Mouse (Mus musculus) embryo, embryonic 11 days (tissue): ENCODE results near the gene Rbm25.
A peak's percentile ranks its signal among the peaks of the same experiment; 100 is the strongest.

ENCODE experiments used
- DNase-seq: peaks from one replicate; pipeline ENCODE4 v3.0.0-alpha.2; 2015

The Rbm25 gene

DNA sequence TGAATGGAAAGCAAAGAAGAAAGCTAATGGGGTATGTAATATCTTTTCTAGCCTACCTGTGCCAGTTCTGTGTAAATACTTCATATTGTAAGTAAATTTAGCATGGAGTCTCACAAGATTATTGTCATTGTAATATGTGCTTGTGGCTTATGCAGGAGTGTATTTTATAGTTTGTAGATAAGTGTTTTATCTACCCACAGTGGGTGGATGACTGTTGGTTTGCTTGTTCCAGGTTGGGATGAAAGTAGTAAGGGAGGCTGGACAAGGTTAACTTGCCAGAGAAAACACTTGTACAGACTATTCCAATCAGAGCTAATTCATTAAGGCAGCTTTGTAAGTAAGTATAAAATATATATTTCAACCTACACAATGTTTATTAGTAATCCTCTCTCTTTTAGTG is 20.4 kb downstream of the Rbm25 start:
- DNase-seq, result no peak

GRCm38 (mm10) chr12:83685466-83685865 is 54.4 kb downstream of the Rbm25 start:
- DNase-seq, result no peak

GRCm38 (mm10) chr12:83686575-83687350 is 55.7 kb downstream of the Rbm25 start:
- no peak for DNase-seq

DNA sequence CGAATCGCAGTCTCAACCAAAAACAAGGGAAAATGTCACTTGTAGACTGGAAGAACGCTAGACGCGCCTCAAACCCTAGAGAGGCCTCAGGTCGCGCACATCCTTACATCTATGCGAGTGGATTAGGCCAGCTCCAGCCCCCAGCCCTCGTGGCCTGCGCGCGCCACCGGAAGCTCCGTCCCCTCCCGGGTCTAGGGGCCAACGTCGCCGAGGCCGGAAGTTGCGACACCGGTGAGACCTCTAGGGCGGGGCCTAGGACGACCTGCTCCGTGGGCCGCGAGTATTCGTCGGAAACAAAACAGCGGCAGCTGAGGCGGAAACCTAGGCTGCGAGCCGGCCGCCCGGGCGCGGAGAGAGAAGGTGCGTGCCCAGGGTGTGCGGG is 56.9 kb downstream of the Rbm25 start, which contains the start of gene Psen1:
Gene Psen1, plus strand, starts transcription at position 219 of the 382 bp plus-strand sequence.
- peak; percentile 98 for DNase-seq

GRCm38 (mm10) chr12:83688316-83689086 is 57.5 kb downstream of the Rbm25 start:
- peak; percentile 61 for DNase-seq

- DNase-seq, result no peak
These were observed 58.0 kb downstream of the Rbm25 start for GRCm38 (mm10) chr12:83689087-83689432.

- DNase-seq, result no peak
These were observed 63.0 kb downstream of the Rbm25 start for GRCm38 (mm10) chr12:83694011-83694410.

DNA sequence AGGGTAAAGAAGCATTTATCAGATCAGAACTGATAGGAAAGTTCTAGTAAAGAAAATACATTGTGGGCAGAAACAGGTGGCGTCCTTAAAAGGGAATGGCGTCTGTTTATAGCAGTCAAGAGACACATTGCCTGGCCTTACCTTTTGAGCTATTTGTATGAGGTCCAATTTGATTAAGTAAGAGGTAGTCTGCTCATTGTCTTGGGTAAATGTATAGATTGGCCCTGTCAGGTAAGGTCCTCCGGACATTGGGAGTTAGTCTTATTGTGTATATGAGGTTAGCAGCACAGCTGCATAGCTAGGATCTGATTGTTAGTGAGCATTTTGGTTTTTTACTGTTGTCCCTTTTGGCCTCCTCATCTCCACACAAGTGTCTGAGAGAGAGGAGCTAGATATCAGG is 63.6 kb downstream of the Rbm25 start:
- DNase-seq, result no peak

DNA sequence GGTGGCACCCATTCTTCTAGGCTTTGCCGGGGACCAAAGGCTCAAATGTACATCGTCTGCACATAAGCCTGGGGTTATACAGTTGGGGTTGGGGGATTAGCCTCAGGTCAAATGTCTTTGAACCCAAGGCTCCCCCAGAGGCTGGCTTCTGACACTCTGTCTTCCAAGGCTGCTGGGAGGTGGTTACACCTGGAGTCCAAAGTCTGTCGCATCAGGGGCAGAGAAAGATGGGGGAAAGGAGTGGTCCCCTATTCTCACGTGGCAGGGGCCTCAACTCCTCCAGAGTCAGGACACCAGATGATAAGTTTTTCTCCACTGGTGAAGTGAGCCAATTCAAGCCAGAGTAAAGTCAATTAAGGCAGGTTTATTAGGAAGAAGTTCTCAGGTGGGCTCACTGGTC is 67.6 kb downstream of the Rbm25 start:
- DNase-seq, result no peak

DNA sequence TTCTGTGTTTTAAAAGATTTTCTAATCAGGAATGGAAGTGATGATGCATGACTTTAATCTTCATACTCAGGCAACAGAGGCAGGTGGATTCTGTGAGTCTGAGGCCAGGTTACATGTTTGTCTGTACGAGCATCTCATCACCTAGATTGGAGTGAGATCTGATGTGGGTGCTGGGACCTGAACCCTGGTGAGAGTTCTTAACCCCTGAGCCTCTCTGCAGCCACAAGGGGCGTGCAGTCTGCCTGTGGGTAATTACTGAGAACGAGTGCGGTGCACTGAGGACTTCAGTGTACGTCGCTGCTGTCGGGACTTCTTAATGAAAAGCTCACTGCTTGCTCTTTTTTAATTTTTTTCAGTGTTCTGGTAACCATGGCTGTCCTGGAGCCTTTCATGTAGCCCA is 70.6 kb downstream of the Rbm25 start:
- DNase-seq, result no peak

- DNase-seq, result peak; percentile 30
These were observed 71.8 kb downstream of the Rbm25 start for GRCm38 (mm10) chr12:83702796-83703195.

DNA sequence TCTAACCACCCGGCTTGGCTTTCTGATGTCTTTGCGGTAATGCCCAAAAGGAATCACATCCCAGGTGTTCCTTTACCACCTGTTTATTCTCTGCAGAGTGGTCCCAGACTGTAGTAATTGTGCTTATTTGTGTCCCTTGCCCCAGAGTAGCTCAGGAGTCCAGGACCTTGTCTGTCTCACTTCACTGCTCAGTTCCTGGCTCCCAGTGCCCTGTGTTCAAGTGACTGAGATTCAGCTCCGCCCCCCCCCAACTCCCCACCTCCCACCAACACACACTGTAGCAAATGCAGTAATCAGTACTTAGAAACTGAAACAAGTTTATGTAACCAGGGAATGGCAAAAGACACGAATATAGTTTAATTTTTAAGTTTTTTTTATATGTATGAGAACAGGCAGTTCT is 75.9 kb downstream of the Rbm25 start:
- no peak for DNase-seq

DNA sequence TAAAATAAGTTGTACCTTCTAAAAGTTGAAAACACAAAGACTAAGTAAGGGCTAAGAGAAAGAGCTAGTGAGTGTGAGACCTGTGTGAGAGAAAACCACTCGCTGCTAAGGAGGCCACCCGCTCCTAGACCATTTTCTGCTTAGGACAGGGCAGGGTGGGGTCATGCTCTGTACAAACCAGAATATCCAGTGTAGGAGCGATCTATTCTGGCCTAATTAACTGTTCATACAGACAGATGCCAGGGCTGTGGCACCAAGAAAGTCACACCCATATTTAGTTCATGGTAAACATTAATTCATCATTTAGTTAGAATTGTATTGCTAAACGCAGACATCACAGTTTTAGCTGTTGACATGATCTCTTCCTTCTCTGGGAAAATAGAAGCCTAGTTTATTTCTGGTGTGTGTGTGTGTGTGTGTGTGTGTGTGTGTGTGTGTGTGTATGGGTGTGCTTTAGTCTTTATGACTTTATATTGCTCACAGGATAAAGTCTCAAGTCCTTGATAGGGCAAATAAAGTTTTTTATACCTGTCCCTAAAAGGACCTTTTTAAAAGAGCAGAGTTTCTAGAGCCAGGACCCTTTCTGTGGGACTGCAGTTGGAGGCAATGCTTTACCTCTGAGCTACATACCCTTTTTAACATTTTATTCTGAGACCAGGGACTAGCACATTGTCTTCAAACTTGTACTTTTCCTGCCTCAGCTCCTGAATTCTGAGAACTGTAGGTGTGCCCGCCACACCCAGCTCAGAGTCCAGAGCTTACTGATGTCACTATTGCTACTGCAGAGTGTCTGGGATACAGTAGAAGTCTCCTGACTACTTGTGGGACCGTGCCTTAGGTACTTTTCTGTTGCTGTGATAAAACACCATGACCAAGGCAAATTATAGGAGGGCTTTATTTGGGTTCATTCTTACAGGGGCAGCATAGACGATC is 77.4 kb downstream of the Rbm25 start:
- DNase-seq, result no peak

DNA sequence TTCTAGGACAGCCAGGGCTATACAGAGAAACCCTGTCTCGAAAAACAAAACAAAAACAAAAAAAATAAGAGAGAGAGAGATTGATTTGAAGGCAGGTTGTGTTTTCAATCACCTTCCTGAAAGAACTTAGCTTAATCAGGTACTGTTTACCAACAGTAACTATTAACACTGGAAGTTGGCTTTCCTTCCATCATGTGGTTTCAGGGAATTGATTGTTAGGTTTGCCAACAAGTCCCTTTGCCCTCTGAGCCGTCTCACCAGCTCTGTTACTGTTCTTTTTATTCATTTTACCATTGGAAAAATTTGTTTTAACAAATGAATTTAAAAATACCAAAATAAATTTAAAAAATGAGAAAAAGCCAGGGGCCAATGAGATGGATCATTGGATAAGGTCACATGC is 78.9 kb downstream of the Rbm25 start:
- DNase-seq, result no peak

- DNase-seq, result peak; percentile 70
These were observed 82.7 kb downstream of the Rbm25 start for GRCm38 (mm10) chr12:83713749-83714148.

DNA sequence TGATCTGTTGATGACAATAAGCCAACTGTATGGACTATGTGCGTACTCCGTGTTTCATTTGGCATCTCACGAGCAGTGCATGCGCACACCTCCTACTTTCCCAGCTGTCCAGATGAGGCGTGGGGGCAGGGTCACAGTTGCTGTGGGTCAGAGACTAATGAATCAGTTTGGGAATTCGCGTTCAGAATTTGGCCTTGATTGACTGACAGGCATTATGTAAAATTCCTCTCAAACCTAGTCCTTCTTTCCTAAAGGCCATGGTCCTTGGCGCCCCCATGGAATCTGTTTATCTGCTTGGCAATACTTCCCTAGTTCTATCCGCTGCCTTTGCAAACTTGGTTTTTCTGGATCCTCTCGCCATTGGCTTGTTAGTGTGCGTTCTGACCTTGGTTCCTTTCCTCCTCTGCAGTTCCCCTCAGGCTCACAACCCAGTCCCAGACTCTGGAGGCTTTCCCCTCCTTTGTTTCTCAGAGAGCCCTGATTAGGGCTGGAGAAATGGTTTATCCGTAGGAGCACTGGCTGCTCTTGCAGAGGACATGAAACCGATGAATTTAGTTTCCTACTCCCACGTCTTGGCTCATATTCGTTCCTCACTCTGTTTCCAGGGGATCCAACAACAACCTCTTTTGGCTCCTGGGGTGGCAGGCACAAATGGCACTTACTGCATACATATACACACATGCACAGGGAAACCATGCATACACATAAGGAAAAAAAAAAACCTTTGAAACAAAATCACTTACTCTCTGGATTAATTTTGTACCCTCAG is 85.6 kb downstream of the Rbm25 start:
- no peak for DNase-seq

GRCm38 (mm10) chr12:83719431-83719830 is 88.4 kb downstream of the Rbm25 start:
- no peak for DNase-seq

DNA sequence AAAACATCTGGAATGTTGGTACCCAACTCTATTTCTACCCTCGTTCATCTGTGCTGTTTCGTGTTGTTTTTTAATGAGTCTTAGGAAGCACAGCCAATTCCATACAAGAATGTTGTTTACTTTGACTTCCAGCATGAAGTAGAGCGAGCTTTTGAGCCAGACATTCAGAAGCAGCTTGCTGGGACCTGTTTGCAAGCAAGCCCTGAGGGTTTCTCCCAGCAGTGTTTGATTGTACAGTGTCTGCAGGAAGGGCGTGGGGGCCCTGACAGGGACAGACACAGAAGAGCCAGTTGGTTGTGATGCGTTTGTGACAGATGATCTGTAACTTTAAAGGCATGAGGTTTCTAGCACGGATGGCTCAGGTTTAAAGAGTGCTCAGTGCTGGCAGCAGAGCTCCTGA is 90.2 kb downstream of the Rbm25 start:
- DNase-seq, result no peak

- no peak for DNase-seq
These were observed 92.0 kb downstream of the Rbm25 start for GRCm38 (mm10) chr12:83723037-83723436.

DNA sequence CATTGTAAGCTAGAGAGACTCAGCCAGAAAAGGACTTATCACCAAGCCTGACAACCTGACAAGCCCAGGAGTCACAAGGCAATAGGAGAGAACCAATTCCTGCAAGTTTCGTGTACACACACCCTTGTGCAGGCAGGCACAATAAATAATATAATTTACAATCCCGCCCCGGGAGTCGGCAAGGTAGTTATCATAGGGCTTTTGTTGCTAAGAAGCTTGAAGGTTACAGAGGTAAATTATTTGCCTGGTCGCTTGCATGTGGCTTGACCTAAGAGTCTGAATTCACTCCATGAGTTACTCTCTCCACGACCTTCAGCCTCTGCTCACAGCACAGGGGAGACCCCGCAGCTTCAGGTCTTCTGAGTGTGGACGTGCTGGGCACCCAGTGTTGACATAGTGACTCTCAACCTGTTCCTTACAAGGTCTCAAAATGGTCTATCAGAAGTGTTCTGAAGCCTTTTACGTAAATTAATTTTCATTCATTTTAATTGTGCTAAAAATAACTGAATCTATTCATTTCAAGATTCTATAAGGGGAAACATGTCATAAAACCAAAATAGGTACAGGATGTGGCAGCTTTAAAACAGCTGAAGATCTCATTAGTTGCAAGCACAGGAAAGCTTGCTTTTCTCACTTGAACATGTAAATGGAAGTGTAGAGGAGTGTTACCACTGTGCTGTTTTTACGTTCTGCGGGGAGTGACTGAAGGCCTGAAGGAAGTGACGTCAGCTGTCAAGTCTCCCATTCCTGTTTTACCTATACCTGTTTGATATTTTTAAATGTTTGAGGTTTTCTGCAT is 95.7 kb downstream of the Rbm25 start:
- DNase-seq, result no peak

- DNase-seq, result no peak
These were observed 101.2 kb downstream of the Rbm25 start for GRCm38 (mm10) chr12:83732225-83732624.
